Mouse (Mus musculus) adrenal gland, postnatal 14 days (tissue): ENCODE measurements at regions not wholly inside any gene's neighbourhood (a gene's known extent, or its start where the extent isn't known, plus 50 kb on each side); places are given as distances from the start of the nearest gene placed in this dataset.
A peak's percentile ranks its signal among the peaks of the same experiment; 100 is the strongest.
"Not testable (repeated sequence)": the region's sequence is repeated elsewhere in the genome, so short reads cannot be mapped to it uniquely, and the experiment has no call there.

Experiments
- DNase-seq: peaks from one replicate; pipeline ENCODE4 v3.0.0; 2021; ENCODE audit warnings: mixed read lengths

DNA sequence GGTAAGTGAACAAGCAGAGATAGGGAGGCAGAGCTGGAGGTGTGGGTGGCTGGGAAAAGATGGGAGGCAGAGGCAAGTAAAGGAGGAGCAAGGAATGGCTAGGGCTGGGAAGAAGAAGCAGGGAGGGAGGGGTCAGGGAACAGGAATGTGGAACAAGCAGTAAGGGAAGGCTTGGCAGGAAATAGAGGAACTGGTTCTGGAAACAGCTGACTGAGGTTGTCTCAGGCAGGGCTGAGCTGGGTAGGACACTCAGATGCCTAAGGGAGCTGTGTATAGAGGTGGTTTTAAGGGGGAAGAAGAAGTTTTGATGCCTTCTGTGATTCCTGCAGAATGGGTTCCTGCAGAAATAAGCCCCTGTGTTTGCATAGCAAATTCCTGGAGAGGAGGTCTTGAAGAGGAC, 92.7 kb downstream of the Nucb2 start:
- no peak for DNase-seq

DNA sequence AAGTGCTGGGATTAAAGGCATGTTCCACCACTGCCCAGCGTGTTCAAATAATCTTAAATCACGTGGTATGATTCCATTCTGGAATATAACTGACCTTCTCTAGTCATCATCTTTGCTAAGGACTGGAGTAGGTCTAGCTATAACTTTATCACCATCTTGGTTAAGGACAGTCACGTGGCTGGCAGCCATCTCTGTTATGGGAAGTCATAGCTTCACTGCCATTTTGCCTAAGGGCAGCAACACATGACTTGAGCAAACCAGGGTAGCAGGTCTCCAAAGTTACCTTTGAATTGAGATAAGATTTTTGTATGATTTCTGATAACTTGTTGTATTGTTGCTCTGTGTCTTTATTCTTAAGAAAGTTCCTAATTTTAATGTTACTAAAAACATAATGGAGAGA, 96.2 kb downstream of the Nucb2 start:
- DNase-seq, result no peak

GRCm38 (mm10) chr7:116603167-116603839, 99.1 kb downstream of the Nucb2 start:
- peak; percentile 17 for DNase-seq

- DNase-seq, result no peak
Measured at GRCm38 (mm10) chr7:116603840-116604194, 99.6 kb downstream of the Nucb2 start.

- DNase-seq, result no peak
Measured at GRCm38 (mm10) chr7:116606255-116606654, 102.1 kb downstream of the Nucb2 start.

DNA sequence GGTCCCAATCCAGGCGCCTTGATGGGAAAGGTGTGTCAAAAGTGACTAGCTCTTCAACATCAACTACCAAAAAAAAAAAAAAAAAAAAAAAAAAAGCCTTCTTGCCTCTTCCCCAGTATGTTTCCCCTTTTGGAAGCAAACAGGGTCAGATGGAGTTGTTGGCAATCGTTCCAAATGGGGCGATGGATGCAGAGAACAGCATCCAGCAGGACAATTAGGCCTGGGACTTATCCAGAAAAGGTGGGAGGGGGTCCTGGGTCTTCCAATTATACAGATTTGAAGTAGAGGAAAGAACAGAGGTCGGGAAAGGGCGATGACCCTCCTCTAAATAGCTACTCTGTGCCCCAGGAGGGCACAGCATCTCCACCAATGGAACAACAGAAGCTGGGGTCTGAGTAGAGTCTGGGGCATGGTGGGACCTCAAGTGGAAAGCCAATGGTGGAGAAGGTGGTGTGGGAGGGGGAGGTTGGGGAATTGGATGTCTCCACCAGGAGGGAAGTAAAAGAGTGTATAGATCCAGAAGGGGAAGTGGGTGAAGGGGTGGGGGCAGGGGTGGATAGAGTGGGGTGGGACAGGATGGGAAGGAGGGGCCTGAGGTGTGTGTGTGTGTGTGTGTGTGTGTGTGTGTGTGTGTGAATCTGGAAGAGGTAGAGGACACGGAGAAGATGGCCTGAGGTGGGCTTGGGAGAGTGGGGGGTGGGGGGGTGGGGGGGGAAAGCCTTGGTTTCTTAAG, 102.7 kb downstream of the Nucb2 start:
- no peak for DNase-seq

DNA sequence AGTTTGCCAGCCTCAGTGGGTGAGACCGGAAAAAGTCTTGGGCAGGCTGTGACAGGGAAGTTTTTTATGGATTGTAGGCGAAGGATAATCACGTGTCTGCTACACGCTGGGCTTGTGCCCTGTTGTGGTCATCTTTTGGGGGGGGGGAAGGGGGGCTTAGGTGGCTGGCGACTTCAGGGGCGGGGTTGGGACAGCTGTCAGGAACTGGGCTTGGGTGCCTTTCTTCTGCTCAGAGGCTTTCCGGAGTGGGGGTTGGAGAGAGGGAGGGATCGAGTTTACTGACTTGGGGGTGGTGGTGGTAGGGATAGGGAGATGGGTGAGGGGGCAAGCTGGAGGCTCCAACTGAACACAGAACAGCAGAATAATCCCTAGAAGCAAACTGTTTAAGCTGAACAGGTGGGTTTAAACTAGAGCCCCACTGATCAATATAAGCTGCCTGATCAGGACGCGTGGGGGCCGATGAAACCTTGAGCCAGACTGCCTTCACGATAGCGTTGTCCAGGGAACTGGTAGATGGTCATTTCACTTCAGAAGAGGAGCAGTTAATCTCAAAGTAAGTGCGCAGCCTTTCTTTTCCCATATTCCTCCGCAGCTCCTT, 103.6 kb downstream of the Nucb2 start:
- peak; percentile 6 for DNase-seq

- DNase-seq, result peak; percentile 60
Measured at GRCm38 (mm10) chr7:116608350-116609085, 104.3 kb downstream of the Nucb2 start.

GRCm38 (mm10) chr7:116609406-116609805, 105.2 kb downstream of the Nucb2 start:
- DNase-seq, result no peak

- DNase-seq, result no peak
Measured at GRCm38 (mm10) chr7:116609906-116610305, 105.7 kb downstream of the Nucb2 start.

DNA sequence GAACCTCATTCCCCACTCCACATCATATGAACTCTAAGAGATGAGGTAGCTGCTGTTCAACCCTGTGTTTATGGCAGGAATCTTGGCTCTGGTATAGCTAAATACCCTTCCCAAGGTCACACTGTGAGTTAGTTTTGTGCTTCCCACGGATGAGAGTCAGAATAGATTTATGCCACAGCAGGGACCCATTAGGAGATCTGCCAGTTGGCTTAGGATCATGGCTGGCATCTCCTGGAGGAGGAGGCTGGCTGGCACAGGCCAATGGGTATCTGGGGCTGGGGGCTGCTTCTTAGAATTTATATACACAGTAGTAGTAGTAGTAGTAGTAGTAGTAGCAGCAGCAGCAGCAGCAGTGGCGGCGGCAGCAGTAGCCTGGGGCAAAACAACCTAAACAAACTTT, 111.8 kb downstream of the Nucb2 start:
- DNase-seq, result peak; percentile 61

- no peak for DNase-seq
Measured at GRCm38 (mm10) chr7:116619636-116620035, 115.5 kb downstream of the Nucb2 start.

DNA sequence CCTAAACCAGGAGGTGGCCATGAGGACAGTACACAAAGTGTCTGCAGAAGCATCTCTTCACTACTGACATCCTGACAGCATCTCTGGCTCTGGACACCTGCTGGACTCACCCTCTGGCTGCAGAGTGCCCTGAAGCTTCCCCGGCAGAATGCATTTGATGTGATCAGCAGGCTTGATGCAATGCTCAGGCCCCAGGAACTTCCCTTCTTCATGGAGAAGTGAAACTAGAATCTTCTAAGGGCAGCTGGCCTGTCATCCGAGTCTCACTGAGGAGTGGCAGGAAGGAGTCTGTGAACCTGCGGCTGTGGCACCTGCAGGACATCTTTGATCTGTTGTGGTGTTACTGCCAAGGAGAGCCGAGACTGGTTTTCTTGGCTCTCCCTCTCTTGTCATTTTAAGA, 116.2 kb downstream of the Nucb2 start:
- DNase-seq, result peak; percentile 11

GRCm38 (mm10) chr7:116633210-116633609, 129.0 kb downstream of the Nucb2 start:
- DNase-seq, result no peak

DNA sequence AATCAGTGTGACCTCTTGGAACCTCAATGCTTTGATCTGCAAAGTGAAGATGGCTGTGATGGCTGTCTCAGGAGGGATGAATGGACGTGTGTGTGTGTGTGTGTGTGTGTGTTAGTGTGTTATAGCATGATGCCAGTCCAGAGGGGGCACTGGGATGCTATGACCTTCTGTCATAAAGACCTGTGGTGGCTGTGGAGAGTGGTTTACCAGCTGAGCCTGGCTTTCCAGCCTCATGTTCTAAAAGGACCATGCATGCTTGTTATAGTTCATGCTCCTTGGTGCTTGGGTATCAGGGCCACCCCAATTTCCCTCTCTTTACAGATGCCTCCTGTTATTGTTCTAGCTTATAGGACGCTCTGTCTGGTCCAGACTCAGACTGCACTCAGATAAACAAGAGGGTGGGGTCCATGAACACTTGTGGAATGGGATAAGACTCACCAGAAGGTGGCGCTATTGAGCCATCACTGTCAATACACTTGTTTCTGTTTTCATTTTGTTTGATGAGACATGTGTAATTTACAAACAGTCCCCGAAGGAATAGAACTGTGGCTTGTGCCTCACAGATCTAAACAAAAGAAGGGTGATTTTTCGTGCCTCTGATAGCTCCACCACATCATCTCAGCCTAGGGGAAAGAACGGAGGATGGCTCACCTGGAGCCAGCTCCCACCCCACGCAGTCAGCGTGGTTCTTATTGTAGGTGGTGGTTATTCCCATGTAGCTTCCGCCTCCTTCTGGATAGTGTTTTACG, 140.9 kb downstream of the Nucb2 start:
- peak; percentile 67 for DNase-seq

GRCm38 (mm10) chr7:116654466-116654865, 150.3 kb downstream of the Nucb2 start:
- DNase-seq, result no peak

- not testable (repeated sequence) for DNase-seq
Measured at GRCm38 (mm10) chr7:116657040-116657439, 152.9 kb downstream of the Nucb2 start.

DNA sequence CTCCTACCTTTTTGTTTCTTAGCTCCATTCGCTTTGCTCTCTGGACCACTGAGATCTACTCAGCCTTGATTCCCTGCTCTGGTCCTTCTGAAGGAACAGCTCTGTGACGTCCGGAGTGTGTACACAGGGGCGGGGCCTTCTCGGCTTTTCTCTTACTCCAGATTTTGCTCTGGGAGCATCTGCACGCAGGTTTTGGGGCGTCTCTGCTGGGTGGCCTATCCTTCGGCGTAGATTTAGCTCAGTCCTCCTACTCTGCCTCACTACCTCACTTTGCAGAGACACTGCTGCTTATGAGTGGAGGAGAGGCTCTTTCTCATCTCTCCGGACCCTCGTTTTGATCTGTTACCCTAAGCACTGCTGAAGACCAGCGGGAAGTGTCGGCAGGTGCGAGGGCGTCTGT, 161.4 kb downstream of the Nucb2 start:
- no peak for DNase-seq

- DNase-seq, result no peak
Measured at GRCm38 (mm10) chr7:116674199-116675019, 170.2 kb downstream of the Nucb2 start.

DNA sequence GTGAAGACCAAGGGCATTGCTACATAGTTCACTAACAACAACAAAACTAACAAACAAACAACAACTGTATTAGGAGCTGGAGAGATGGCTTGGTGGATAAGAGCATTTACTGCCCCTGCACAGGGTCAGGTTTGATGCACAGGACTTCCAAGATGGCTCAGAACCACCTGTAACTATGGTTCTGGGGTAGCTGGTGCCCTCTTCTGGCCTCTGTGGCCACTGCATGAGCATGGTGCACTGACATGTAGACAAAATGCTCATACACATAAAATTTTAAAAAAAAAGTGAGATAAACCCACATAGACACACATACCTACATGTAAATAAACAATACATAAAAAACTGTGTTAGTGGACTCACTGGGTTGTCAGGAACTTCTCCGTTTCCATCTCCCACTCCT, 172.5 kb downstream of the Nucb2 start:
- no peak for DNase-seq

DNA sequence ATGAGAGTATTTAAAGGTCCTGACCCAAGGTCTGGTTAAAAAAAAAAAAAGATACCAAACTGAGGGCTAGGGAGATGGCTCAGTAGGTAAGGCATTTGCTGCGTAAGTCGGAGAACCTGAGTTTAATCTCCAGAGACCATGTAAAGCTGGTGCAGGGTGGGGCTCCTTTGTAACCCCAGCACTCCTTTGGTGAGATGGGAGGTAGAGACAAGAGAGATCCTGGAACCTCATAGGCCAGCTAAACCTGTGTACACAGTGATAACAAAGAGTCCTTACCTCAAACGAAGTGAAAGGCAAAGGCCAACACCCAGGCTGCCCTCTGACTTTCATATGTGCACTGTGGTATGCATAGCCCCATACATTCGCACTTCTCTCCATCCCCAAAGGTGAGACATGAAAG, 175.0 kb downstream of the Nucb2 start:
- DNase-seq, result no peak
